Mouse (Mus musculus) telencephalon, adult 2 months (tissue): ENCODE results near the gene Odf3.
A peak's percentile ranks its signal among the peaks of the same experiment; 100 is the strongest.
"Not testable (repeated sequence)": the region's sequence is repeated elsewhere in the genome, so short reads cannot be mapped to it uniquely, and the experiment has no call there.

Experiments used
- DNase-seq: peaks from one replicate; pipeline ENCODE4 v3.0.0-alpha.2; 2011; ENCODE audit warnings: low read depth, low spot score

The Odf3 gene

GRCm38 (mm10) chr7:140881696-140882468 is 34.3 kb downstream of the Odf3 start, which contains the start of the genes Psmd13 and Sirt3:
Gene Psmd13 (plus strand): TSS chr7:140881968.
Gene Sirt3 (minus strand): TSS chr7:140882309.
- DNase-seq: peak; percentile 92

- DNase-seq: no peak
Measured at GRCm38 (mm10) chr7:140882469-140882803, 34.8 kb downstream of the Odf3 start.

GRCm38 (mm10) chr7:140890636-140891035 is 43.0 kb downstream of the Odf3 start:
- not testable (repeated sequence) for DNase-seq

- no peak for DNase-seq
Measured at GRCm38 (mm10) chr7:140894031-140894430, 46.4 kb downstream of the Odf3 start.

GRCm38 (mm10) chr7:140894611-140895010 is 47.0 kb downstream of the Odf3 start:
- DNase-seq: no peak

- DNase-seq: no peak
Measured at GRCm38 (mm10) chr7:140897863-140898262, 50.3 kb downstream of the Odf3 start.

- DNase-seq: no peak
Measured at GRCm38 (mm10) chr7:140899121-140899520, 51.5 kb downstream of the Odf3 start.

GRCm38 (mm10) chr7:140900220-140900619 is 52.6 kb downstream of the Odf3 start, which contains the start of gene Cox8b:
Gene Cox8b (minus strand): TSS chr7:140900446.
- no peak for DNase-seq
